Mouse (Mus musculus): ENCODE results near the gene Sdc4. TPM values are rescaled to one million over a fixed set of nuclear protein-coding genes. Genes with fewer than 3 reads are reported as not detected.
A peak's percentile ranks its signal among the peaks of the same experiment; 100 is the strongest.

Gene Sdc4
- total and polyA plus RNA-seq, 2 experiments = 182 to 511 TPM

DNA sequence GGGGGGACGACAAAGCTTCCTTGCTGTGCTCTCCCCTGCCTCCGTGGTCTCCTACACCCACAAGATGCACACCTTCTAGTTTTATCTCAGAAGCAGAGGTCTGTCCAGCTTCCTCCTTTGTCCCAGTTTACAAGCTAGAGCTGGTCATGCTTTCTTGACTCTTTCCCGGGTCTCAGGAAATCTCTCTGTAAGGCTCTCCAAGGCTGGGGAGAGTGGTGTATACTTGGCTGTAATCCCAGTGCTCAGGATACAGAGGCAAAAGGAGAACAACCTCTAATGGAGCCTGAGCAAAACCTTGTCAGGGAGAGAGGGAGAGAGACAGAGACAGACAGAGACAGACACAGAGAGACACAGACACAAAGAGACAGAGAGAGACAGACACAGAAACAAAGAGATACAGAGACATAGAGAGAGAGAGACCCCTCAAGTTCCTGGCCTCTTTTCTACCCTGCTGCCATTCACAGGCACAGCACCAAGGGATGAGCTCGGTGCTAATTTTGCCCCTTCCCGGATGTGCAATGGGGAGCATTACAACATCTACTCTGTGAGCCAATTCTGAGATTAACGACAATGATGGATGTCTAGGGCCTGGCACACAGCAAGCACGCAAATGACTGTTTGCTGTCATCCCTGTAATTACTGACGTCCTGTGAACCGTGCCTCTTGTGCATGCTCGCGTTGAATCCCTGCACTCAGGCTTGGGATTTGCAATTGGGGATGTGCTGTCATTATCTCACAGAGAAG is 59.9 kb downstream of the Sdc4 start:
- Histone ChIP-seq H3K4me3 (ENCODE audit: insufficient read depth, low read depth, low read length) (no peak overlapping the region), H3K4me1 (ENCODE audit: control insufficient read depth, insufficient read depth, low read length) (no peaks in the 10 kb centered on the region), H3K27me3 (ENCODE audit: control insufficient read depth, insufficient read depth, low read length) (no peaks in the 10 kb centered on the region), H3K79me2 (ENCODE audit: control insufficient read depth, insufficient read depth, low read length) (no peaks in the 10 kb centered on the region), H3K27ac (replicated peaks; ENCODE audit: insufficient read depth, low read depth, low read length) (no peak overlapping the region), H3K36me3 (ENCODE audit: control insufficient read depth, insufficient read depth, low read length) (no peaks in the 10 kb centered on the region), H3K9ac (ENCODE audit: low read depth, low read length) (no peak overlapping the region)
- DNase-seq (ENCODE audit: extremely low read depth, low read depth, low spot score) = no peak
- WGBS = 62% methylated on average over 11 of the region's 11 CpGs
- TF ChIP-seq POLR2A (IDR thresholded peaks at IDR 0.05; ENCODE audit: extremely low read depth, insufficient read depth, low read length) = no peak
- TF ChIP-seq CTCF (IDR thresholded peaks at IDR 0.05; ENCODE audit: low read depth, low read length) = no peak

DNA sequence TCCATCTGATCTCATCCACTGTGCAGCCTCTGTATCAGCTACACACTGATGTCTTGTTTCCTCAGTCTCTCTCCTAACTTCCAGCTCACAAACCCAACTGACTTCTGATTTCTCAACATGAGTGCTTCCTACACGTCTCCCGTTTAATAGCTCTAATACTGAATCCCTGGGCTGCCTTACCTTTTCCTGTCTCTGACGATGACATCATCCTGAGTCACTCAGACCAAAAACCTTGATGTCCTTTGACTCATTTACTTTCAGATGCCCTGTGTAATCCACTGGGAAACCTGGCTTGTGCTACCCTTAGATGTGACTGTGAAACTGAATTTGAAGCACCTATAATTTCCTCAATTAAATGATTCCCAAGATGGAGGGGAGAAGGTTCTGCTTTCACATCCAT is 60.7 kb downstream of the Sdc4 start:
- no peak overlapping the region for H3K9ac ChIP-seq (ENCODE audit: low read depth, low read length)
- no peak overlapping the region for H3K27ac ChIP-seq (replicated peaks; ENCODE audit: insufficient read depth, low read depth, low read length)
- H3K79me2 ChIP-seq (ENCODE audit: control insufficient read depth, insufficient read depth, low read length) = no peaks in the 10 kb centered on the region
- H3K4me1 ChIP-seq (ENCODE audit: control insufficient read depth, insufficient read depth, low read length) = no peaks in the 10 kb centered on the region
- 73% methylated on average over 3 of the region's 3 CpGs for WGBS
- H3K36me3 ChIP-seq (ENCODE audit: control insufficient read depth, insufficient read depth, low read length) = no peaks in the 10 kb centered on the region
- DNase-seq (ENCODE audit: extremely low read depth, low read depth, low spot score) = no peak
- H3K4me3 ChIP-seq (ENCODE audit: insufficient read depth, low read depth, low read length) = no peak overlapping the region
- H3K27me3 ChIP-seq (ENCODE audit: control insufficient read depth, insufficient read depth, low read length) = no peaks in the 10 kb centered on the region
- no peak for TF ChIP-seq CTCF (IDR thresholded peaks at IDR 0.05; ENCODE audit: low read depth, low read length)
- TF ChIP-seq POLR2A (IDR thresholded peaks at IDR 0.05; ENCODE audit: extremely low read depth, insufficient read depth, low read length) = no peak

DNA sequence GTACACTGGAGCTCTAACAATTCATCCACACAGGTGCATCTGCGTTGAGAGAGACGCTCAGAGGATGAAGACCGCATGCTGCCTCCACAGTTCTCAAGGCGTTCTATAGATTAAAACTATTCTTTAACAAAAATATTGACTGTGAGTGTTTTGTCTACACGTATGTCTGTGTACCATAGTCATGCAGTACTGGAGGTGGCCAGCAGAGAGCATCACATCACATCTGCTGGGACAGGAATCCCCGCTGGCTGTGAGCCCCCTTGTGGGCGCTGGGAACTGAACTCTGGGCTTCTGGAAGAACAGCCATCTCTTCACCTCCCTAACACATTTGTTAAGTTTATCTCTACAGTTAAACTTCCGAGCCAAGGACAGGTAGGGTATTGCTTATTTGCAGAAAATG is 62.0 kb downstream of the Sdc4 start:
- Histone ChIP-seq H3K27ac (replicated peaks; ENCODE audit: insufficient read depth, low read depth, low read length) (no peak overlapping the region), H3K36me3 (ENCODE audit: control insufficient read depth, insufficient read depth, low read length) (no peaks in the 10 kb centered on the region), H3K4me1 (ENCODE audit: control insufficient read depth, insufficient read depth, low read length) (no peaks in the 10 kb centered on the region), H3K9ac (ENCODE audit: low read depth, low read length) (no peak overlapping the region), H3K27me3 (ENCODE audit: control insufficient read depth, insufficient read depth, low read length) (no peaks in the 10 kb centered on the region), H3K4me3 (ENCODE audit: insufficient read depth, low read depth, low read length) (no peak overlapping the region), H3K79me2 (ENCODE audit: control insufficient read depth, insufficient read depth, low read length) (no peaks in the 10 kb centered on the region)
- no peak for DNase-seq (ENCODE audit: extremely low read depth, low read depth, low spot score)
- TF ChIP-seq CTCF (IDR thresholded peaks at IDR 0.05; ENCODE audit: low read depth, low read length) = peak; percentile 11; the same call in 1 of the 2 replicates
- no peak for TF ChIP-seq POLR2A (IDR thresholded peaks at IDR 0.05; ENCODE audit: extremely low read depth, insufficient read depth, low read length)
- WGBS = 73% methylated on average over 8 of the region's 8 CpGs

DNA sequence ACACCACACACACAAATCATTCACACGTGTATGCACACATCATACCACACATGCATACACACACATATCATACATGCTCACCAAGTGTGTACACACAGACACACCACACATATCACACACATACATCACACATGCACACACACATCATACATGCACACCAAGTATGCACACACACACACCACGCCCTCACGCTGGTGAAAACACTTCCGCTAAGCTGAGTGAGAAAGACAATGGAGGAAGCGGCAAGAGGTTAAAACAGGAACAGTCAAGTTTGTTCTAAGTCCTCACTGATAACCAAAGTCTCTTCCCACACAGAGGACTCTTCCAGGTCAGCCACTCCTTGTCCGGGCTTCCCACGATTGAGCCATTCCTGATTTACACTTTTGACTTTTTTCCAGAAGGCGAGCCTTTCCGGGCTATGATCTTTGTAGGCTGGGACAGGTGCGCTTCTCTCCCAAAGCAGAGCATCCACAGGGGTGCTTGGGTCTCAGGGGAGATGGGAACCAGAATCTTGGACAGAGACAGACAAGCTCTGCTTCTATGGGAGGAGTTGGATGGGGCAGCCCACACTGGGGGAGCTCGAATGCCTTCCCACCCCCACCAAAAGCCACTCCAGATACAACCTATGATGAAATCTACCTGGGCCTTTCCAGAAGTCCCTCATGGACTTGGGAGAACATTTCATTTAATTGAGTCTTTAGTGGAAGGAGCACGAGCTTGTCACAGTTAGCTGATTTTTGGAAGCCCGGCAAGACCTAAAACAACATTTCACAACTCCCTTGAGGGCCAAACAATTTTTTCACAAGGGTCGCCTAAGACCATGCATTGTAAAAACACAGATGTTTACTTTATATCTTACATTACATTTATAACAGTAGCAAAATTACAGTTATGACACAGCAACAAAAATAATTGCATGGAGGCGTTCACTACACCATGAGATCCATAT is 65.9 kb downstream of the Sdc4 start:
- Histone ChIP-seq H3K27ac (replicated peaks; ENCODE audit: insufficient read depth, low read depth, low read length) (no peak overlapping the region), H3K36me3 (ENCODE audit: control insufficient read depth, insufficient read depth, low read length) (no peaks in the 10 kb centered on the region), H3K4me3 (ENCODE audit: insufficient read depth, low read depth, low read length) (no peak overlapping the region), H3K27me3 (ENCODE audit: control insufficient read depth, insufficient read depth, low read length) (no peaks in the 10 kb centered on the region), H3K4me1 (ENCODE audit: control insufficient read depth, insufficient read depth, low read length) (no peaks in the 10 kb centered on the region), H3K79me2 (ENCODE audit: control insufficient read depth, insufficient read depth, low read length) (no peaks in the 10 kb centered on the region), H3K9ac (ENCODE audit: low read depth, low read length) (no peak overlapping the region)
- DNase-seq (ENCODE audit: extremely low read depth, low read depth, low spot score) = no peak
- TF ChIP-seq POLR2A (IDR thresholded peaks at IDR 0.05; ENCODE audit: extremely low read depth, insufficient read depth, low read length) = no peak
- TF ChIP-seq CTCF (IDR thresholded peaks at IDR 0.05; ENCODE audit: low read depth, low read length) = no peak
- 85% methylated on average over 15 of the region's 15 CpGs for WGBS

Other genes starting within 250 kb of the Sdc4 start
- gene Wfdc15a, start 243.8 kb downstream of the Sdc4 start, total RNA-seq (2014; rRNA removed) = not detected in 2 replicates
- gene Wfdc15a, start 243.8 kb downstream of the Sdc4 start, polyA plus RNA-seq (2012; rRNA removed) = not detected in 2 replicates
- 0.28 TPM in 1 of 2 replicates, not detected in the other for gene Wfdc15b, start 222.2 kb downstream of the Sdc4 start, total RNA-seq (2014; rRNA removed)
- 0.24 TPM in 1 of 2 replicates, not detected in the other for gene Wfdc15b, start 222.2 kb downstream of the Sdc4 start, polyA plus RNA-seq (2012; rRNA removed)
- not detected in 2 replicates for gene Svs2, start 205.4 kb downstream of the Sdc4 start, total RNA-seq (2014; rRNA removed)
- not detected in 2 replicates for gene Svs2, start 205.4 kb downstream of the Sdc4 start, polyA plus RNA-seq (2012; rRNA removed)
- gene Svs3b, start 187.2 kb downstream of the Sdc4 start, total RNA-seq (2014; rRNA removed) = not detected in 2 replicates
- not detected in 2 replicates for gene Svs3b, start 187.2 kb downstream of the Sdc4 start, polyA plus RNA-seq (2012; rRNA removed)
- not detected in 2 replicates for gene Svs4, start 165.4 kb downstream of the Sdc4 start, total RNA-seq (2014; rRNA removed)
- not detected in 2 replicates for gene Svs4, start 165.4 kb downstream of the Sdc4 start, polyA plus RNA-seq (2012; rRNA removed)
- not detected in 2 replicates for gene Svs3a, start 154.6 kb downstream of the Sdc4 start, total RNA-seq (2014; rRNA removed)
- gene Svs3a, start 154.6 kb downstream of the Sdc4 start, polyA plus RNA-seq (2012; rRNA removed) = not detected in 2 replicates
- gene Svs6, start 127.1 kb downstream of the Sdc4 start, total RNA-seq (2014; rRNA removed) = not detected in 2 replicates
- not detected in 2 replicates for gene Svs6, start 127.1 kb downstream of the Sdc4 start, polyA plus RNA-seq (2012; rRNA removed)
- not detected in 2 replicates for gene Svs5, start 111.1 kb downstream of the Sdc4 start, total RNA-seq (2014; rRNA removed)
- gene Svs5, start 111.1 kb downstream of the Sdc4 start, polyA plus RNA-seq (2012; rRNA removed) = not detected in 2 replicates
- gene Slpi, start 54.8 kb downstream of the Sdc4 start, total RNA-seq (2014; rRNA removed) = 0.94 and 1.4 TPM in 2 replicates
- gene Slpi, start 54.8 kb downstream of the Sdc4 start, polyA plus RNA-seq (2012; rRNA removed) = 4.5 and 5.7 TPM in 2 replicates
- 0.18 and 0.20 TPM in 2 replicates for gene Rbpjl, start 40.7 kb downstream of the Sdc4 start, total RNA-seq (2014; rRNA removed)
- gene Rbpjl, start 40.7 kb downstream of the Sdc4 start, polyA plus RNA-seq (2012; rRNA removed) = not detected in 2 replicates
- 0.07 and 0.09 TPM in 2 replicates for gene Matn4, start 38.7 kb downstream of the Sdc4 start, total RNA-seq (2014; rRNA removed)
- 0.04 and 0.05 TPM in 2 replicates for gene Matn4, start 38.7 kb downstream of the Sdc4 start, polyA plus RNA-seq (2012; rRNA removed)
- 33.7 and 40.9 TPM in 2 replicates for gene Sys1, start 13.1 kb upstream of the Sdc4 start, total RNA-seq (2014; rRNA removed)
- 145 and 157 TPM in 2 replicates for gene Sys1, start 13.1 kb upstream of the Sdc4 start, polyA plus RNA-seq (2012; rRNA removed)
- 0.46 TPM in 1 of 2 replicates, not detected in the other for gene Gm20458, start 17.1 kb upstream of the Sdc4 start, total RNA-seq (2014; rRNA removed)
- gene Gm20458, start 17.1 kb upstream of the Sdc4 start, polyA plus RNA-seq (2012; rRNA removed) = 11.7 and 14.2 TPM in 2 replicates
- gene Trp53tg5, start 29.8 kb upstream of the Sdc4 start, total RNA-seq (2014; rRNA removed) = not detected in 2 replicates
- not detected in 2 replicates for gene Trp53tg5, start 29.8 kb upstream of the Sdc4 start, polyA plus RNA-seq (2012; rRNA removed)
- gene Dbndd2, start 42.2 kb upstream of the Sdc4 start, total RNA-seq (2014; rRNA removed) = 8.1 and 10.1 TPM in 2 replicates
- gene Dbndd2, start 42.2 kb upstream of the Sdc4 start, polyA plus RNA-seq (2012; rRNA removed) = 7.6 and 9.5 TPM in 2 replicates
- gene Pigt, start 53.6 kb upstream of the Sdc4 start, total RNA-seq (2014; rRNA removed) = 7.5 and 14.2 TPM in 2 replicates
- gene Pigt, start 53.6 kb upstream of the Sdc4 start, polyA plus RNA-seq (2012; rRNA removed) = 56.7 and 63.7 TPM in 2 replicates
- gene Wfdc2, start 118.5 kb upstream of the Sdc4 start, total RNA-seq (2014; rRNA removed) = 4.6 and 8.5 TPM in 2 replicates
- gene Wfdc2, start 118.5 kb upstream of the Sdc4 start, polyA plus RNA-seq (2012; rRNA removed) = 9.9 and 18.9 TPM in 2 replicates
- not detected in 2 replicates for gene Spint3, start 129.6 kb upstream of the Sdc4 start, total RNA-seq (2014; rRNA removed)
- gene Spint3, start 129.6 kb upstream of the Sdc4 start, polyA plus RNA-seq (2012; rRNA removed) = not detected in 2 replicates
- gene Wfdc6a, start 141.6 kb upstream of the Sdc4 start, total RNA-seq (2014; rRNA removed) = not detected in 2 replicates
- gene Wfdc6a, start 141.6 kb upstream of the Sdc4 start, polyA plus RNA-seq (2012; rRNA removed) = 0.11 TPM in 1 of 2 replicates, not detected in the other
- not detected in 2 replicates for gene Eppin, start 149.7 kb upstream of the Sdc4 start, total RNA-seq (2014; rRNA removed)
- gene Eppin, start 149.7 kb upstream of the Sdc4 start, polyA plus RNA-seq (2012; rRNA removed) = not detected in 2 replicates
- gene Wfdc6b, start 169.6 kb upstream of the Sdc4 start, total RNA-seq (2014; rRNA removed) = not detected in 2 replicates
- gene Wfdc6b, start 169.6 kb upstream of the Sdc4 start, polyA plus RNA-seq (2012; rRNA removed) = not detected in 2 replicates
- gene Wfdc8, start 169.7 kb upstream of the Sdc4 start, total RNA-seq (2014; rRNA removed) = not detected in 2 replicates
- not detected in 2 replicates for gene Wfdc8, start 169.7 kb upstream of the Sdc4 start, polyA plus RNA-seq (2012; rRNA removed)
- not detected in 2 replicates for gene Wfdc16, start 194.9 kb upstream of the Sdc4 start, total RNA-seq (2014; rRNA removed)
- 0.07 TPM in 1 of 2 replicates, not detected in the other for gene Wfdc16, start 194.9 kb upstream of the Sdc4 start, polyA plus RNA-seq (2012; rRNA removed)
- not detected in 2 replicates for gene Wfdc10, start 212.2 kb upstream of the Sdc4 start, total RNA-seq (2014; rRNA removed)
- not detected in 2 replicates for gene Wfdc10, start 212.2 kb upstream of the Sdc4 start, polyA plus RNA-seq (2012; rRNA removed)
- not detected in 2 replicates for gene Wfdc9, start 212.7 kb upstream of the Sdc4 start, total RNA-seq (2014; rRNA removed)
- gene Wfdc9, start 212.7 kb upstream of the Sdc4 start, polyA plus RNA-seq (2012; rRNA removed) = not detected in 2 replicates
- gene Wfdc11, start 230.2 kb upstream of the Sdc4 start, total RNA-seq (2014; rRNA removed) = not detected in 2 replicates
- not detected in 2 replicates for gene Wfdc11, start 230.2 kb upstream of the Sdc4 start, polyA plus RNA-seq (2012; rRNA removed)
- gene Wfdc13, start 241.2 kb upstream of the Sdc4 start, total RNA-seq (2014; rRNA removed) = not detected in 2 replicates
- gene Wfdc13, start 241.2 kb upstream of the Sdc4 start, polyA plus RNA-seq (2012; rRNA removed) = not detected in 2 replicates

Data from liver, adult 2 months (tissue).